Mouse (Mus musculus) monocyte, adult 5-6 weeks (primary cell): ENCODE results near the gene Nkain4. TPM values are rescaled to one million over a fixed set of nuclear protein-coding genes. Genes with fewer than 3 reads are reported as not detected.
A peak's percentile ranks its signal among the peaks of the same experiment; 100 is the strongest.

ENCODE experiments used
- ATAC-seq: fragments of 153-309, 156-312 bp; replicated peaks from 2 replicates; pipeline ENCODE4 v1.8.0; 2017; ENCODE audit warnings: mild to moderate bottlenecking; ENCODE audit not compliant: low TSS enrichment, insufficient number of reproducible peaks, severe bottlenecking, poor library complexity, low FRiP score
- total RNA-seq: library from RNA; stranded (forward); fragments of 200-1000, 200-491, 200-594 nt; gene quantifications from 3 replicates; pipeline ENCODE4 v1.2.3, GENCODE M21; 2017

Gene Nkain4
- not detected in 3 replicates for total RNA-seq

DNA sequence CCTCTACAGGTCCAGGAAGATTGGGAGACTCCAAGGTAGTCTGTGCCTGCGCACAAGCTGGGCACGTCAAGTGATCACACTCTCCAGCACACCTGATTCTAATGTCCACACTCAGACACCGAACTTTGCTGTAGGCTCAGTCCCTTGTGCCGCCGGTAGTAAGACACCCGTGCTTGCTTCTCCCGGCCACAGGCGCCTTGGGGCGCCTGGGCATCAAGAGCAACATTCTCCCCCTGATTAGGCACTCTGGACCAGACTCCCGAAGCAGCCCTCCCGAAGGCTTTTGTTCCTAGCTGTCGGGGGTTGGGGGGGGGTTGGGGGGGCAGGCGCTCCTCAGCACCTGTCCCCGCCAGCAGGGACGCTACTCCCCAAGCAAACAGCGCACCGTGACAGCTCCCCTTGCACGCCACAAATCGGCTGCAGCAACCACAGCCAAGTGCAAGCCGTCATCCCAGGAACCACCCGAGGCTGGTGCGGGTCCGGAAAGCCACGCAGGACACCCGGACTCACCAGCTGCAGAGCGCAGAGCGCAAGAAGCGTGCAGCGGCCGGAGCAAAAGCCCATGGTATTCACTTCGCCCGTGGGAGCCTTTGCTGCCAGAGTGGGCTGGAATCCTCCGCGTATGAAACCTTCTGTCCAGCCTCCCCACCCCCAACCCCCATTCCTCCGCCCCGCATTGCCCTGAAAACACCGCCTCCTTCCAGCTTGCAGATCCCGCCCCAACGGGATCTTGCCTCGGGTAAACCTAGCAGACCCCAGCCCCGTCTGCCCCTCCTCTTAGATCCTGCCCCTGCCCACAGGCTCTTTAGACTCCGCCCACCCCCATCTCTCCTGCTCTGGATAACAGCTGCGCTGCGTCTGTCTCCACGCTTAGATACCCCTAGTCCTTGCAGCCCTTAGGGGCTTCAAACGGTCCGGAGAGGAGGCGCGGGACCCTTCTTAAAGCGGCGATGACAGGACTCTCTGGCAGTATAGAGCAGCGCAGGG lies at the start of gene Nkain4:
Gene Nkain4, minus strand, starts transcription at position 639 of the 987 bp plus-strand sequence.
- no peak for ATAC-seq

DNA sequence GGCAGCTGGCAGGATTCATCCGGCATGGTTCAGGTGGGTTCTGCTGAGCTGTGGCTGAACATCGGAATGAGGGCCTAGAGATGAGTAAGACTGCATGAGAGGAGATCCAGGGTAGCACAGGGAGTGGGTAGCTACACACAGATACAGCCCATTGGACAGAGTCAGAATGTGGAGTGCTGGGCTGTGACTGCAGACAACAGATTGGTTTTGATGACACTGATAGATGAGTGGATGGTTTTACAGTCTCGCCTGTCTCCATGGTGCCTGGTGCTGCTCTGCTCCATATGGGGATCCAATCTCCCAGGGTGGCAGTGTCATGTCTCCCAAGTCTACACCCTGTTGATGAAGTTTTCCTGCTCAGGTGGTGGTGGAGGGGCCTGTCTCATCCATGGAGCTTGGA lies 42.4 kb upstream of the Nkain4 start:
- no peak for ATAC-seq

DNA sequence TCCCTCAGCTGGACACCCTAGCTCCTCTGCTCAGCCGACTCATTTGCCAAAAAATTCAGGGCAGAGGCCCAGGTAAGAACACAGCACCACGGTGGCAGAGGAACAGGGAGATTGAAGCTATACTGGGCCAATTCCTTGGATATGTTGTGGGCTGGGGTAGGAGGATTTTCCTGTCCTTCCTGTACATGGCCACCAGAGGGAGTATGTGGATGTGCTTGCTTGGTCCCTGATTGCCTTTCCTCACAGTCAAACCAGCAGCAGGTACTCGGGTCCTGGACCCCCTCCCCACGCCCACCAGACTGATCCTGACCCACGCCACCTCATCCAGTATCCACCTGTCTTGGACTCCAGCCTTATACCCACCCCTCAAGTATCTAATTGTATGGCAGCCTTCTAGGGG lies 41.9 kb upstream of the Nkain4 start:
- ATAC-seq: no peak

DNA sequence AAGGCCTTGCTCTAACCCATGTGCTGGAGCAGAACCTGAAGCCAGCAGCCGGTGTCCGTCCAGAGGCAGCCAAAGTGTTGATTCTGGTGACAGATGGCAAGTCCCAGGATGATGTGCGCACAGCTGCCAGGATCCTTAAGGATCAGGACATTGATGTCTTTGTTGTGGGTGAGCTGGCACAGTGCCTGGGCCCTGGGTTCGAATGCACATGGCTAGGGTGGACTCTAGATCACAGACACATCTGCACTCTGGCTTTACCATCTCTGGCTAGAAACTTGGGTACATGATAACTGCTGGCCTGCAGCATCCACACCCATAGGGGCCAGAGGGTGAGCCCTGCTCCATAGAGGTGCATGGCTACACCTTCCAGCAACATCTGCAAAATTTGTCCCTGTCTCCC lies 41.0 kb upstream of the Nkain4 start:
- no peak for ATAC-seq

DNA sequence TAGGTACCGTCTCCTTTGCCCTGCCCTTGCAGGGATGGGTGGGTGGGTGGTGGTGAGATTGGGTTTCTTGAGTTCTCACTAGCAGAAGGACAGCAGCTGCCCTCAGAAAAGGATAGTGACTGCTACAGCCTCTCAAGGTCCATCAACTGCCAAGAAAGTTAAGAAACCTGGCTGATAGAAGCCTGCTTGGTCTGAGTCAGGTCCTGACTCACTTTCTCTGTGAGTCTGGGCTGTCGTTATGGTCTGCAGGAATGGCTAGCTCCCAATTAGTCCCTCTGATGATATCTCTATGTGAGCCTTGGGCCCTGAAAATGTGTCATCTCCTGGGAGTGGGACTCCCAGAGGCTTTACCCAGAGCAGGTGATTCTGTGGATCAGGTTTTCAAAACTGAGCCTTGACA lies 39.9 kb upstream of the Nkain4 start:
- no peak for ATAC-seq

DNA sequence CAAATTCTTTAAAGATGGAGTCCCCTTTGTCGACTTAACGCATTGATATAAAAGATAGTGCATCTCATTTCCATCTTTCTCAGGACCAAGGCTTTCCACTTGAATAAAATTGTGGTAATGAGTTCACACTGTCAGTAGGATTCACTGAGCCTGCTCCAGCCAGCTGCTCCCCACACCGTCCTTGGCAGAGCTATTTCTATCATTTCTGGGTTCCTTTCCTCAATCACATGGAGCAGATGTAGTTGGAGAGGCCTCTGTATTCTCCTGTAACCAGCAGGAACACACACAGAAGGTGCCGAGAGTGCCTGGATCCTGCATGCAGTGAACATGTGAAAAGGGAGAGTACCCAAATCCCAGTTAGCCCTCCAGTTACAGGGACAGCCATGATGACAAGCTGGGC lies 35.8 kb upstream of the Nkain4 start:
- no peak for ATAC-seq

DNA sequence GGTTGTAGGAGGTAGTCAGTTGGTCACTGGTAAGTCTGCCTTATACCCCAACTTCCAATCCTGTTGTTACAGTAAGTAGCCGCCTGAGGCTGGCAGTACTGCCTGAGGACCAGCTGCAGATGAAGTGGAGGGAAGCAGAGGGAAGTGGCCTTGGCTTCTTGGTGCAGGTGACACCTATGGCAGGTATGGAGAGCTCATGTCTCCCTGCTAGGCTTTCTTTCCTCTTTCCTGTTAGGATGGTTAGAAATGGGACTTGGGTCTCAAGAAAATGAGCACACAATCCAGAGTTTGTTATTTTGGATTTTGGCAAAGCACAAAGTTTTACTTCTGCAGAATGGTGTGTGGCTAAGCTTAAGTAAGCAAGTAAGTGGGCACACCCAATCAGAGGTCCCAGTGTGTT lies 34.4 kb upstream of the Nkain4 start:
- no peak for ATAC-seq

DNA sequence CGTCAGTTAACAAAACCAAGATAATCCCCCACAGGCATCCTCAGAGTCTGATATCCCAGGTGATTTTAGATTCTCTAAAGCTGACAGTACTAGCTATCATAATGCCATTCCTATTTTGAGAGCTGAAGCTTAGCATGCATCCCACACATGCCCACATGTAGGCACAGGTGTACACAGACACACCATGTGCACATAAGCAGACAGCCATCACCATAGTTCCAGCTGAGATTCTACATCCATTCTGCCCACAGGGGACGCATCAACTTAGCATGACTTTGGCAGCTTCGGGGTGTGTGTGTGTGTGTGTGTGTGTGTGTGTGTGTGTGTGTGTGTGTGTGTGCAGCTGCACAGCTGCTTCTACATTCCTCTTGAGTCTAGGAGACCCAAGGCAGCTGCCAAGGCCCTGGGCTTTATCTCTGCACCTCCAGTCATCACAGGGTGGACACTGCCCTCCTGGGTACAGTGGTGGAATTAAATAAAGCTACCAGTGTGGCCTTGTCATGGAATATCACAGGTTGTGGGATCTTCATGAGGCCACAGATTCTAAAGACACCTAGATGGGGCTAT lies 33.9 kb upstream of the Nkain4 start:
- no peak for ATAC-seq

DNA sequence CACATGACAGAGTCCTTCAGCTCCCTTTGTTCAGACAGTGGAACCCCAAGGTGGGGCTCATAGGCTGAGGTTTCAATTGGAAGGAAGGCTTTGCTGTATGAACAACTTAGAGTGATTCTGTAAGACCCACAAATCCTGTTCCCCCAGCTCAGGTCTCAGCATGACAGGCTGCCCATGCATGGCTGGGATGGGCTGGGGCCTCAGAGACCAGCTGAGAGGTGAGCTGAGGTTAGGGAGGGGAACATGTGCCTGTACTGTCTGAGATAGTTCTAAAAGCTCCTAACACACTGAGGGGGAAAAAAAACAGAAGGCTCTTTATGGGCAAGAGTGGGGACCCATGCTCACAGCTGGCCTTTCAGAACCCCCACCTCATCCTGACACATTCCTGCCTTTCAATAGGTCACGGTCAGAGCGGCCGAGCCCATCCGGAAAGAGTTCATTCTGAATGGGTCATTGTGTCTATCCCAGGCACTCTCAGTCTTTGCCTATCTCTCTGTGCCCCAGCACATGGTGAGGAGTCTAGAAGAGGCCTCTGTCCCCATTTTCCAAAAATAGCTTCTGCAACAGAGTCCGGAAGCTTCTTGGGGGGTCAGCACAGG lies 33.0 kb upstream of the Nkain4 start:
- ATAC-seq: no peak

DNA sequence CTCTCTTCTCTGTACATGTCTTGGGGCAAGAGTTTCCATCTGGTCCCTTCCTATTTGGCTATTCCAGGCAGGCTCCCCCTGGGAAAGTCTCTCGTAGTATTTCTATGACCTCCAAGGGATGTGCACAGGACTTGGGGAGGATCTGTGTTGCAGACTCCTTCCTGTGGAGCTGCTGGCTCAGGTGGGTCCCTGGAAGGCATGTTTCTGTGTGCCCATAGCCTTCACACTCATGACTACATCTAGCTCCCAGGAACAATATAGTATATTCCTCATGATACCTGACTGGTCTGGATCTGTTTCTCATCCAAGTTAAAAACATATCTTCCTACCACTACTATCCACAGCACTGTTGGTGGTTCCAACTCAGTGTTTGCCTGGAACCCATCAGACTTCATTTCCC lies 32.5 kb upstream of the Nkain4 start:
- no peak for ATAC-seq

DNA sequence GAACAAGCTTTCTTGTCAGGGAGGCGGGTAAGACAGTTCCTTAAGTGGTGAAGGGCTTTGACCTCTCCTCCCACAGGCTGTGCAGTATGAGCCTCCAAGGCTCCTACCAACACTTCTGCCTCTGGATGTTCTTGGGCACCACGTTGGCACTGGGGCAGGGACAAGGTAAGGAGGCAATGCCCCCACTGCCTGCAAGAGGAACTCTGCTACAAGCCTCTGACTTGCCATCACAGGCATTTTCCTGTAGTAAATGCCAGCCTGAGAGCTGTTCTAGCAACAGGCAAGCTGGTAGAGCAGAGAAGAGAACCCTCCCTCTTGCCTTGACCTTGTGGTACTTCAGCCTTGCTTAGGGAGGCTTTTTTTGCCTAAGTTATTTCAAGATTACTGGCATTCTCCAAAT lies 31.9 kb upstream of the Nkain4 start, which contains the start of gene Col20a1:
Gene Col20a1, plus strand, starts transcription at position 87 of the 400 bp plus-strand sequence.
- ATAC-seq: no peak

DNA sequence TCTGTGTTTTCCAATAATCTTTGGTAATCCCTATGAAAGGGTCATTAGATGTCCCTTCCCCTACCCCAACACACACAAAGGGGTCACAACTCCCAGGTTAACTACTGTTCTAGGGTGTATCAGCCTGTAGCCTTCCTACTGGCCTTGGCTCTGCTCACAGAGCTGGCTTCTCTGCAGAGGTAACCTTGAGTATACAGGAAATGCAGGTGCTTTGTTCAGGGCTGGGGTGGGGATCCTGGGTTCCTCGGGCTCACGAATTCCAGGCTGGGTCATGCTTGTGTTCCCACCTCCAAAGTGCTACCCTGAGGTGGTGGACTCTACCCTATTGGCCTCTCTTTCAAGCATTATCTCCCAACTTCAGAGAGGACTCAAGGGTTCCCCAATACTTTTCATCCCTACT lies 31.1 kb upstream of the Nkain4 start:
- no peak for ATAC-seq

DNA sequence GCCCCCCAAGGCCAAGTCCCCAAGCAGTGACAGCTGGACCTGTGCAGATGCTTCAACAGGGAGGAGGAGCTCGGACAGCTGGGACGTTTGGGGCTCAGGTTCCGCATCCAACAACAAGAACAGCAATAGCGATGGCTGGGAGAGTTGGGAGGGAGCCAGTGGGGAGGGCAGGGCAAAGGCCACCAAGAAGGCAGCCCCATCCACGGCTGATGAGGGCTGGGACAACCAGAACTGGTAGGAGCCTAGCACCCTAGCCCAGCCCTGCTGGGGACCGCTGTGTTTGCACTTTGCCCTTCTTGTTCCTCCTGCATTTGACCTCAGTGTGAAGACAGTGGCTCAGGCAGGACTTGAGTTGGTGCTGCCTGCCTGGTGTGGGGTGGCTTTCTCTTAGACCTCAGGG lies 26.6 kb upstream of the Nkain4 start:
- no peak for ATAC-seq

DNA sequence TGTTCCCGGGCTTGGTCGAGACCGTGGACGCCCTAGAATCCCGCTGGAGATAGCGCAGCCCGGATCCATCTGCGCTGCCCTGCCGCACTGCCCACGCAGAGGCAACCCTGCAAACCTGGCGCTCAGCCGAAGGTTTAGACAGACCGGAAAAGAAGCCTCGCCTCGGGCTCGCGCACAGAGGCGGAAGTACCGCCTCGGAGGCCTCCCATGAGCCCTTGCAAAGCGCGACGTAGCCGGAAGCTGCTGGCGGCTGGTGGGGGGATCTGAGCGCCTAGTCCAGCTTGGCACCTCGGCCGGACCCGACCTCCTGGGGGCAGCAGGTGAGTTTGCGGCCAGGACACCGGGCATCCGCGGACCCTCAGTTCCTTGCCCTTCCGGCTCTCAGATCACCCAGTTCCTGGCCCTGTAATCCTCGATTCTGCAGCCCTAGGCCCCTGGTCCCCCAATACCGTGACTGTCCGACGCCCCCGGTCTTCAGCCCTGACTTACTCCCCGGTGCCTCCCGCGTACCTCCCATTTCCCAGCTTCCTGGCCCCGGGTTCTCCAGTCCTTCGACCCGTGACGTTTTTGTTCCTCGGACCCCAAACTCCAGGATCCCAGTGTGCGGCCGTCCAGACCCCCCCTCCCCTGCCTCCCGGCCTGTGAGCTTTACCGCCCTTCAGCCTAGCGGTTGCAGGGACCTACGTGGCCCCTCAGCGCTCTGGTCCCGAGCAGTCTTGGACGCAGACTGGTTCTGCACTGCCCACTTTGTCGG lies 12.7 kb upstream of the Nkain4 start, which contains the start of gene Arfgap1:
Gene Arfgap1, plus strand, starts transcription at position 216 of the 754 bp plus-strand sequence.
- peak; percentile 83 for ATAC-seq

DNA sequence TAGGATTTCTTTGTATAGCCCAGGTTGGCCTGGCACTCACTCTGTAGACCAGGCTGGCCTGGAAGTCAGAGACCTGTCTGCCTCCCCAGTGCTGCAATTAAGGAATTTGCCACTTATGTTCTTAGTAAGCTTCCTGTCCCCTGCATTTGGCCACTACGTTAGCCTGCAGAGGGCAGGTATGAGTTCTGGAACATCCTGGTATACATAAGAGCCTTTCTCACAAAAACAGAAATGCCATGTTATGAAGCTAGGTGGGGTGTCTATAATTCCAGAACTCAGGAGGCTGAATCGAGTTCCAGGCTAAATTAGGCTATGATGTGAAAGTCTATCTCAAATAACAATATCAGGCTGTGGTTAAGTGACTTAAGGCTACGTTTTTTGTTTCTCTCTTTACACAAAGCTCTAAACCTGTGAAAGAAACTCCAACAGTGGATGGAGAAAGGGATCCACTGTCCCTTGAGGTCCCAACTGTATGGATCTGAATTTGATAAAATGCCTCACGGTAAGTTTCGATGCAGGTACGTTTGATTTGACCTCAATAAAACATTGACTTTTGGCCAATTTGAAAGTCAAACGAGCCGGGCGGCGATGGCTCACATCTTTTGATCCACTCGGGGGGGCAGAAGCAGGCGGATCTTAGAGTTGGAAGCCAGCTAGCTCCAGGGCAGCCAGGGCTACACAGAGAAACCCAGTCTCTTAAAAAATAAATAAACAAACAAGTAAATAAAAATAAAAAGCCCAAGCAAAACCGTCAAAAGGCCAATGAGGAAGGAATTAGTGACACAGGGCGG lies 11.8 kb upstream of the Nkain4 start:
- no peak for ATAC-seq

DNA sequence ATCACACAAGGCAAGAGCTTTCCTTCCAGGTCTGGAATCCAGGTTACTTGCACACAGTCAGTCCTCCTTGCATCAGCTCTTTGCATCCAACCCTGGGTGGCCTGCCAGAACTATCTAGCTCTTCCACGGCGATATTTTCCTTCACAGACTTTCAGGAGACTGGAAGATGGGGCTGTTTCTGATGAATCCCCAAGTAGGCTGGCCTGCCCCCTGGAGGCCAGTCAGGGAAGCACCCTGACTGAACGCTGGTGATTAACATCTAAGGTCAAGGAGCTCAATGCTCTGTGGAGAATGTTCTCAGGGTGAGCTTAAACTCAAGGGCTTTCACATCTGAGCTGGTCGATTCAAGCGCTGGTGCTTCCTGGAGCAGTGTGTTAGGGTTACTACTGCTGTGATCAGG lies 9.5 kb upstream of the Nkain4 start:
- peak; percentile 72 for ATAC-seq

DNA sequence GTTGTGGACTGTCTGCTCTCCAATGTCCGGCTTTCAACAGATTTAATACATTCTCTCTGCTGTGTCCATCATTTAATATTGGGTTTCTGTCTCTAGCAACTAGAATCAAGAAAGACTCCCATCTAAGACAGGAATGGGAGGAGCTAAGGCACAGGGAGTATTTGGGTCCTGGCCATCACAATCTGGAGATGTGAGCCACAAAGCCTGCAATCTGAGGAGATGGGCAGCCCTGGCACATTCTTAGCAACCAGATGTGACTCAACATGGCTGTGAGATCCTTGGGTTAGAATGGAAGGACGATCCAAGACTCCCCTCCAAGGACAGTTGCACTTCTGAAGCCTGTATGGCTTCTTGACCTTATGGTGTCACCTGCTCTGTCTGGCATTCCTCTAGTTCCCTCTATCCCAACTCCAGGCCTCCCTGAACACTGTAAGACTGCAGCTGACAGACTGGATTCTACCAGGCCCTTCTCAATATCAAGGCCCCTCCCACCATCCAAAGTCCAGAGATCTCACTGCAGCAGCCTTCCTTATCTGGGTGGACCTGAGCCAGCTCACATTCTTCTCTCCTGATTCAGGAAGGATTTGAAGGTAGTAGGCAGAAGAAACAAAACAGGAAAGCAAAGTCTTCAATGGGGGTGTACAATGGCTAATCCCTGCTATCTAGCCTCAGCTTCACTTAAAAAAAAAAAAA lies 8.3 kb upstream of the Nkain4 start:
- no peak for ATAC-seq

DNA sequence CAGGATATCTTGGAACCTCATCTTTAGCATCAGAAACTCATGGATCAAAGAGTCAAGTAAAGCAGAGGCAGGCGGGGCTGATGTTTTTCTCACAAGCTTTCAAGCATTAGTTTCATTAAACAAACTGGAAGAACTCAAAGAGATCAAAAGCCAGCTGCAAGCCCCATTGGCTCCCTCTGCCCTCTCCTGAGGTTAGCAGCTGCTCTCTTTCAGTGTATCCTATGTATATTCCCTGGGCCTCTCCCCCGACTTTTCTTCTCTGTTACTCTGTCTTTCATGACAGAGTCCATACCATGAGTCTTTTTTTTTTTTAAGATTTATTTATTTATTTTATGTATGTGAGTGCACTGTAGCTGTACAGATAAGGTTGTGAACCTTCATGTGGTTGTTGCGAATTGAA lies 5.7 kb upstream of the Nkain4 start:
- no peak for ATAC-seq
